Mouse (Mus musculus) small intestine, adult 2 months (tissue): ENCODE measurements at regions not wholly inside any gene's neighbourhood (a gene's known extent, or its start where the extent isn't known, plus 50 kb on each side); places are given as distances from the start of the nearest gene placed in this dataset.

Experiments used
- H3K27ac ChIP-seq: fragments of 200-500 bp; 2 replicates; pipeline ENCODE4 v1.5.1; 2012; ENCODE audit warnings: low read depth, low read length, control low read depth, inconsistent platforms; ENCODE audit not compliant: insufficient read depth
- H3K27me3 ChIP-seq: fragments of 200-500 bp; 2 replicates; pipeline ENCODE4 v1.6.1; 2012; ENCODE audit warnings: mild to moderate bottlenecking, moderate library complexity, low read length, inconsistent platforms; ENCODE audit not compliant: control insufficient read depth, insufficient read depth
- H3K36me3 ChIP-seq: fragments of 200-500 bp; 2 replicates; pipeline ENCODE4 v1.6.1; 2012; ENCODE audit warnings: mild to moderate bottlenecking, low read length, control low read depth, inconsistent platforms; ENCODE audit not compliant: control insufficient read depth, insufficient read depth
- H3K4me1 ChIP-seq: fragments of 200-500 bp; 2 replicates; pipeline ENCODE4 v1.6.1; 2012; ENCODE audit warnings: low read length, inconsistent platforms, mixed read lengths; ENCODE audit not compliant: control insufficient read depth, insufficient read depth, insufficient read length
- H3K4me3 ChIP-seq: fragments of 200-500 bp; 2 replicates; pipeline ENCODE4 v1.5.1; 2012; ENCODE audit warnings: low read depth, mild to moderate bottlenecking, control low read depth, inconsistent platforms, low read length, moderate library complexity
- CTCF ChIP-seq: fragments of 200-500 bp; IDR thresholded peaks from 2 replicates; pipeline ENCODE4 v1.5.1; 2012; ENCODE audit warnings: low read depth, mild to moderate bottlenecking, control low read depth, inconsistent platforms, low read length, moderate library complexity, mixed read lengths; ENCODE audit not compliant: insufficient replicate concordance, insufficient read length; ENCODE audit errors: extremely low read depth
- POLR2A ChIP-seq: fragments of 200-500 bp; IDR thresholded peaks from 2 replicates; pipeline ENCODE4 v1.6.1; 2012; ENCODE audit warnings: low read depth, mild to moderate bottlenecking, control low read depth, inconsistent platforms, low read length, moderate library complexity
- WGBS: fragments of 180-500 bp; shearing (Covaris S2); methylation state at CpG from one replicate; pipeline ENCODE4 v1.1.7; 2018; 5-methylcytosine and 5-hydroxymethylcytosine counted together

DNA sequence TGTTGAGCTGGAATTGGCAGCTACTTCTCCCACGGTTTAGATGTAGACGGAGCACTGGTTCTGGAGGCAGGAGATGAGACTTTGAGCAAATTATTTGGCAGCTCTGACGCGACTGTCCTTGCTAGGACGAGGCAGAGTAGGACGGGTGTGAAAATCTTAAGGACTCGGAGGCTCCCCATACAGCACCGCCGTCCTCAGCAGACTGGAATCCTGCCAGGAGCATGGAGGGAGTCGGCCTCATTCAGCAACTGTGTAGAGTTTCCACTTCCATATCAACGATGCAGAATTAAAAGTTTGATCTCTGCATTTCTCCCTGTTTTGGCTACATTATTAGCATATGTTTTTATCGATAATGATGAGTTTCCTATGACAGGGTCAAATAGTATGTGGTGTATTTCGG lies 117.7 kb upstream of the Plcz1 start:
- Histone ChIP-seq H3K4me3 (no peak overlapping the region), H3K36me3 (no peaks in the 10 kb centered on the region), H3K27ac (no peak overlapping the region), H3K27me3 (no peaks in the 10 kb centered on the region), H3K4me1 (peaks cover 3% of the 10 kb centered on the region; the same call in 1 of the 2 replicates)
- TF ChIP-seq POLR2A (no peak), CTCF (no peak)
- 65% methylated on average over 13 of the region's 13 CpGs for WGBS

DNA sequence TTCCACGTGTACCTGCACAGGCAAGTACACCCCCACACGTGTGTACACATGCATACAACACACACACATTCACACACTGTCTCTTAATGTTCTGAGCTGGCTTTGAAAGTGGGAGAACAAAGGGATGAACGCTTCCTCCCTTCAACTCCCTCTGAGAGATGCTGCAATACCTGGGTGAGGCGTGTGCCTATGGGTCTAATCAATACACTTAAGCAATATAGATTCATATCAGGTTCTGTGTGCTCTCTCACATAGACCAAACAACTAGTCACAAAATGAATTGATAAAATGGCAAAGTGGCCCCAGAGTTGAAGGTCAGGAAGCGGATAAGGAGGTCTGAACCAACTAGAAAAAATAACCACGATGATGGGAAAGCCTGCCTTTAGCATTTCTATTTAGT lies 116.1 kb upstream of the Plcz1 start:
- H3K4me3 ChIP-seq: no peak overlapping the region
- H3K27me3 ChIP-seq: no peaks in the 10 kb centered on the region
- WGBS: 46% methylated on average over 6 of the region's 6 CpGs
- peaks cover 3% of the 10 kb centered on the region; the same call in 1 of the 2 replicates for H3K4me1 ChIP-seq
- TF ChIP-seq POLR2A (no peak), CTCF (no peak)
- H3K36me3 ChIP-seq: no peaks in the 10 kb centered on the region
- H3K27ac ChIP-seq: no peak overlapping the region

DNA sequence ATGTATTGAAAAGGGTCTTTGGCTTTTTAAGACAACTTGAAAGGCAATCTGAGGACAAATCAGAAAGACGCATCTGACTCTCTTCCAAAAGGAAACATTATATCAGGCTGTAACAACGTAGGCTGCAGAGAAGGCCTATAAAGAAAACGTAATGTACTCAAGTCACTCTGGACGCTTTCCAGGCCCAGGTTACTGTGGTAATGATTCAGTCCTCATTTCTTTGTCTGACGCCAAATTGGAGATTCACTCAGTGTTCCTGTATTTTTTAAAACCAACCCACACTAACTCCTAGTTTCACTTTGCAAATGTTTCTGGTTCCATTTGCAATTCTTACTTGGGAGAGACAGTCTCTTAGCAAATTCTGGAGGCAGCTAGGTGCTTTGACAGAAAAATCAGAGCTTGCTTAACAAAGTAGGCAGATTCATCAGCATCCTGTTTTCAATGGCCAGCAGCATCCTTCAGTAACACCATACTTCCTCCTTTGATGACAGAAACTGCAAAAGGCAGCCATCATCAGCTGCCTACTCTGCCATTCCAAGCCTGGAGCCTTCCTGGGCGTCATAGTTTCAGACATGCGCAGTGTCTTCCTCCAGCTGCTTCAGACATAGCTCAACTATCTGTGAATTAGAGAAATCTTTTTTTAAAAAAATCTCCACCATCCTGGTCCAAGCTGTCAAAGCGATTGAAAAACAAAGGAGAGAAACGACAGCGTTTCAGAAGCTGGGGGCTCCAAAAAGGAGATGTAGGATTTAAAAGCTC lies 111.3 kb upstream of the Plcz1 start:
- Histone ChIP-seq H3K27ac (no peak overlapping the region), H3K36me3 (no peaks in the 10 kb centered on the region), H3K4me3 (no peak overlapping the region), H3K27me3 (no peaks in the 10 kb centered on the region), H3K4me1 (peaks cover 11% of the 10 kb centered on the region; the same call in 1 of the 2 replicates)
- WGBS: 75% methylated on average over 10 of the region's 10 CpGs
- TF ChIP-seq POLR2A (no peak), CTCF (no peak)

DNA sequence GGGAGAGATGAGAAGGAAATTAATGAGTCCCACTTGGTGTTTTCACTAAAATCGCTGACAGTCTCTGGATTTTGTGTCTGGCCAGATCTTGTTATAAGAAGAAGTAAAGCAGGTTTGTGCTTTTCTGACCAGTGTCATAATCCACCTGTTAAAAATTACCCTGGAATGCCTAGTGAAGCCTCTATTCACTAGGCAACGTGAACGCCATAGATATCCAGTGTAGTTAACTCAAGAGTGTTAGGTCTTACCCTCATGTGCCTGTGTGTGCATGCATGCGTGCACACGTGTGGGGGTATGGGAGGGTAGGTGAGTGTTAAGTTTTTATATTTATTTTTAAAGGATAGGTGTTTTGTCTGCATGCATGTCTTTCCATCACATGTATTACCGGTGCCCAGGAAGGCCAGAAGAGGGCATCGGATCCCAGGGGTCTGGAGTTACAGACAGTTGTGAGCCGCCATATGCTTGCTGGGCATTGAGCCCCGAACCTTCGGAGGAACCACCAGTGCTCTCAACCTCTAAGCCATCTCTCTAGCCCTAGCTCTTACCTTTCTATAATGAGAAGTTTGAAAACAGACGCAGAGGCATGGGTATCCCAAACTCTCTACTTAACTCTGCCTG lies 107.5 kb upstream of the Plcz1 start:
- H3K36me3 ChIP-seq: no peaks in the 10 kb centered on the region
- 91% methylated on average over 11 of the region's 11 CpGs for whole genome bisulfite sequencing
- peaks cover 11% of the 10 kb centered on the region; the same call in 1 of the 2 replicates for H3K4me1 ChIP-seq
- H3K4me3 ChIP-seq: no peak overlapping the region
- TF ChIP-seq CTCF: no peak
- no peak for TF ChIP-seq POLR2A
- H3K27ac ChIP-seq: no peak overlapping the region
- H3K27me3 ChIP-seq: no peaks in the 10 kb centered on the region

DNA sequence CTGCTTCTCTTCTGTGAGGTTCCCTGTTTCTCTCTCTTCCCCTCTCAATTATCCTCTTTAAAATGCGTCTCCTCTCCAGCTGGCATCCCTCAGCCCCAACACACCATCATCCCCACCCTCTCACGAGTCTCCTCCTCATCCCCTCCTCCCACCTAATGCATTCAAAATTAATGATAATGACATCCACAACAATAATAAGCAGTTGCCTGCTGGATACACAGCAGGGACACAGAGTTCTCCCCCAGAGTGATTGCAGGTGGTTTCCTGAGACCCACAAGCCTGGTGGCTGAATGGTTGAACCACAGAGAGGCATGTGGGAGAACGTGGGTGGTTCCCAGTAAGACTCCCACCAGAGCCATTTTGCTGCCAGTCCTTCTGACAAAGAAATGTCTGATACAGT lies 106.9 kb upstream of the Plcz1 start:
- peaks cover 11% of the 10 kb centered on the region; the same call in 1 of the 2 replicates for H3K4me1 ChIP-seq
- H3K4me3 ChIP-seq: no peak overlapping the region
- TF ChIP-seq CTCF (peak; percentile 9; the same call in 1 of the 2 replicates), POLR2A (no peak)
- WGBS: 51% methylated on average over 3 of the region's 3 CpGs
- no peaks in the 10 kb centered on the region for H3K36me3 ChIP-seq
- no peaks in the 10 kb centered on the region for H3K27me3 ChIP-seq
- H3K27ac ChIP-seq: peak overlapping the region; percentile 30; the same call in 1 of the 2 replicates

DNA sequence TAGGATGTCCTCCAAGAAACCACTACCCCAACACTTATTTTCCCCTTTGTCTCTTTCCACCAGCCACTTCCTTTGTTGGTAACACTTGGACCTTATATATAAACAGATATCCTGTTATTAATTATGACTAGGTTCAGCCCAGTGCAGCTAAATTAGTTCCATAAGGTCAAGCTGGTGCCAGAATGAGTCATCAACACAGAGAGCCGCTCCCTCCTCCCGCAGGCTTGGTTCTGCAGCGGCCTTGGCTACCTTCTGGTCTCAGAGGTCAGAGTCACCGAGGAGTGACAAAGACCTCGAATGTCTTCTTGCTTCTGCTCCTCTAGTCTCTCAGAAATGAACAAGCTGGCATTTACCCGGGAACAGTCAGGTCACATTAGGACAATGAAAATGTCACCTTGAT lies 106.5 kb upstream of the Plcz1 start:
- peak overlapping the region; percentile 48; the same call in 1 of the 2 replicates for H3K27ac ChIP-seq
- H3K27me3 ChIP-seq: no peaks in the 10 kb centered on the region
- TF ChIP-seq POLR2A (no peak), CTCF (no peak)
- no peaks in the 10 kb centered on the region for H3K36me3 ChIP-seq
- no peak overlapping the region for H3K4me3 ChIP-seq
- peaks cover 11% of the 10 kb centered on the region; the same call in 1 of the 2 replicates for H3K4me1 ChIP-seq
- 13% methylated on average over 6 of the region's 6 CpGs for WGBS

DNA sequence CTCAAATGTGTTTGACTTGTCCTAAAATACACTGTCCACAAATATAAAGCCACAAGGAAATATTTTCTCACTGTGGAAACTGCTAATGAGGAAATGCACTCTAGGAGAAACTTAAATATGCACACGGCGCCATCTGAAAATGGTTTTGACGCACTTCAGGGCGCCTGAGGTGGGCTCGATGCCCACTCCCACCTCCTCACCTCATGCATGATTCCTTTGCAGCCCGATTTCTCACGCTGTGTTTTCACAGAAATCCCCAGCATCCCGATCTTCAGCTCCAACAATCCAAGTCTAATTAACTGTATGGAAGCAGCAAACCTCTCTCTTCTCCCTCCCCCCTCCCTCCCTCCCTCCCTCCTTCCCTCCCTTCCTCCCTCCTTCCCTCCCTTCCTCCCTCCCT lies 92.5 kb upstream of the Plcz1 start:
- H3K27me3 ChIP-seq: no peaks in the 10 kb centered on the region
- no peak overlapping the region for H3K4me3 ChIP-seq
- H3K4me1 ChIP-seq: no peaks in the 10 kb centered on the region
- 86% methylated on average over 8 of the region's 8 CpGs for WGBS
- H3K27ac ChIP-seq: no peak overlapping the region
- no peak for TF ChIP-seq POLR2A
- TF ChIP-seq CTCF: no peak
- no peaks in the 10 kb centered on the region for H3K36me3 ChIP-seq
